Mouse (Mus musculus) thymus, postnatal 4 days (tissue): ENCODE results near the gene Ift122.
A peak's percentile ranks its signal among the peaks of the same experiment; 100 is the strongest.
"Not testable (repeated sequence)": the region's sequence is repeated elsewhere in the genome, so short reads cannot be mapped to it uniquely, and the experiment has no call there.

Source experiments
- DNase-seq: peaks from one replicate; pipeline ENCODE4 v3.0.0; 2021

The Ift122 gene

GRCm38 (mm10) chr6:115846640-115847411, 6.4 kb upstream of the Ift122 start:
- DNase-seq = peak; percentile 82

GRCm38 (mm10) chr6:115848598-115849304, 4.5 kb upstream of the Ift122 start:
- no peak for DNase-seq

GRCm38 (mm10) chr6:115852446-115853090, 702 bp upstream of the Ift122 start:
- DNase-seq = peak; percentile 49

- DNase-seq = no peak
Measured at GRCm38 (mm10) chr6:115853985-115854384, 715 bp downstream of the Ift122 start.

- peak; percentile 61 for DNase-seq
Measured at GRCm38 (mm10) chr6:115854432-115854831, 1.2 kb downstream of the Ift122 start.

GRCm38 (mm10) chr6:115855733-115856360, 2.6 kb downstream of the Ift122 start:
- DNase-seq = no peak

GRCm38 (mm10) chr6:115856361-115856745, 3.1 kb downstream of the Ift122 start:
- no peak for DNase-seq

- DNase-seq = peak; percentile 54
Measured at GRCm38 (mm10) chr6:115859258-115859657, 6.0 kb downstream of the Ift122 start.

- no peak for DNase-seq
Measured at GRCm38 (mm10) chr6:115860027-115860556, 6.8 kb downstream of the Ift122 start.

GRCm38 (mm10) chr6:115863340-115863841, 10.1 kb downstream of the Ift122 start:
- DNase-seq = no peak

- no peak for DNase-seq
Measured at GRCm38 (mm10) chr6:115865246-115865645, 12.0 kb downstream of the Ift122 start.

GRCm38 (mm10) chr6:115867157-115867556, 13.9 kb downstream of the Ift122 start:
- DNase-seq = not testable (repeated sequence)

- DNase-seq = not testable (repeated sequence)
Measured at GRCm38 (mm10) chr6:115871318-115871717, 18.0 kb downstream of the Ift122 start.

- no peak for DNase-seq
Measured at GRCm38 (mm10) chr6:115877239-115877638, 24.0 kb downstream of the Ift122 start.

- DNase-seq = no peak
Measured at GRCm38 (mm10) chr6:115878694-115879093, 25.4 kb downstream of the Ift122 start.

GRCm38 (mm10) chr6:115879736-115880135, 26.5 kb downstream of the Ift122 start:
- no peak for DNase-seq

GRCm38 (mm10) chr6:115880751-115881150, 27.5 kb downstream of the Ift122 start:
- no peak for DNase-seq

GRCm38 (mm10) chr6:115884018-115884417, 30.7 kb downstream of the Ift122 start:
- no peak for DNase-seq

- DNase-seq = peak; percentile 75
Measured at GRCm38 (mm10) chr6:115886894-115887293, 33.6 kb downstream of the Ift122 start.

GRCm38 (mm10) chr6:115888296-115888695, 35.0 kb downstream of the Ift122 start:
- peak; percentile 77 for DNase-seq

GRCm38 (mm10) chr6:115890601-115891000, 37.3 kb downstream of the Ift122 start:
- DNase-seq = no peak

GRCm38 (mm10) chr6:115891061-115891460, 37.8 kb downstream of the Ift122 start:
- DNase-seq = no peak
